Mouse (Mus musculus) hindbrain, embryonic 12.5 days (tissue): Measurements from ENCODE around the gene Ptprb. TPM values are rescaled to one million over a fixed set of nuclear protein-coding genes. Genes with fewer than 3 reads are reported as not detected.

Source experiments
- ATAC-seq: fragments of 200-750 bp; cut with Nextera tagmentation; 2 replicates; pipeline ENCODE4 v1.8.0; 2017; ENCODE audit warnings: moderate TSS enrichment; ENCODE audit not compliant: low FRiP score
- H3K27ac ChIP-seq: fragments of 300-500 bp; sonication (generic); 2 replicates; pipeline ENCODE4 v1.5.1; 2016; ENCODE audit warnings: mild to moderate bottlenecking
- H3K27me3 ChIP-seq: fragments of 300-500 bp; sonication (generic); 2 replicates; pipeline ENCODE4 v1.6.1; 2016; ENCODE audit warnings: mild to moderate bottlenecking
- H3K36me3 ChIP-seq: fragments of 300-500 bp; sonication (generic); 2 replicates; pipeline ENCODE4 v1.6.1; 2016; ENCODE audit warnings: mild to moderate bottlenecking
- H3K4me1 ChIP-seq: fragments of 300-500 bp; sonication (generic); 2 replicates; pipeline ENCODE4 v1.6.1; 2016
- H3K4me2 ChIP-seq: fragments of 300-500 bp; sonication (generic); replicated peaks from 2 replicates; pipeline ENCODE4 v1.6.1; 2016; ENCODE audit warnings: mild to moderate bottlenecking
- H3K4me3 ChIP-seq: fragments of 300-500 bp; sonication (generic); 2 replicates; pipeline ENCODE4 v1.5.1; 2016; ENCODE audit warnings: mild to moderate bottlenecking
- H3K9ac ChIP-seq: fragments of 300-500 bp; sonication (generic); 2 replicates; pipeline ENCODE4 v1.6.1; 2016; ENCODE audit warnings: mild to moderate bottlenecking, moderate library complexity
- H3K9me3 ChIP-seq: fragments of 300-500 bp; sonication (generic); replicated peaks from 2 replicates; pipeline ENCODE4 v1.6.1; 2016; ENCODE audit warnings: mild to moderate bottlenecking
- WGBS: fragments of 180-500 bp; shearing (Covaris S2); methylation state at CpG from one replicate; pipeline ENCODE4 v1.1.7; 2016; 5-methylcytosine and 5-hydroxymethylcytosine counted together
- polyA plus RNA-seq: library from polyadenylated mRNA; unstranded; fragments of >200 nt; fragmentation: Nextera tagmentation; extraction: Ambion mirVana; gene quantifications from 2 replicates; pipeline ENCODE4 v1.2.1, GENCODE M21; 2016

The Ptprb gene
- polyA plus RNA-seq, 1 experiment from 2014 or later = 3.6 TPM

DNA sequence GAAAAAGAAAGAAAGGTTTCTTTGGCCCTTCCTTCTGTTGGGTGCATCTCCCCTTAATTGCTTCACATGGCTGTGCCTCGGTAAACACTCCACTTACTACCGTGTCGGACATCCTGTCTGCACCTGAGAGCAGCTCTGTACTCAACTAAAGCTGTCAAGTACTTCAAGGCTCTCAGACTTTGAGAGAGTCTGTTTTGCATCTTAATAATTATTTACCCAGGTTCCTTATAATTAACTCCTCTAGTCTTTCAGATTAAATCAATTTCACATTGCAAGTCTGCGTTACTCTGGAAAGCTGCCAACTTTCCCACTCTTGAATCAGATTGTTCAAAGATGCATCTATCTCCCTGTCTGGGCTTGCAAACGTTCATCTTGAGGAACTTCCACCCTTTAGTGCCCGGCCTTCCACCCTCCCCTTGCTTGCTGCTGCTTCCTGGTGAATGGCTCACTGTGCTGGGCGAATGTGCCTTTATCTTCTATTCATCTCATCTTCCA is 111.1 kb downstream of the Ptprb start:
- Histone ChIP-seq H3K27me3 (no peaks in the 10 kb centered on the region), H3K9me3 (no peaks in the 10 kb centered on the region), H3K9ac (no peak overlapping the region), H3K4me3 (no peak overlapping the region), H3K27ac (no peak overlapping the region), H3K4me2 (no peak overlapping the region), H3K36me3 (no peaks in the 10 kb centered on the region), H3K4me1 (peaks cover 6% of the 10 kb centered on the region)
- ATAC-seq = no peak
- WGBS = 42% methylated on average over 7 of the region's 7 CpGs

GRCm38 (mm10) chr10:116388840-116389239 is 113.5 kb downstream of the Ptprb start:
- Histone ChIP-seq H3K4me2 (no peak overlapping the region), H3K27ac (no peak overlapping the region), H3K4me1 (0 out of 2 replicates have a peak, but pooled peaks cover 3% of the 10 kb centered on the region), H3K4me3 (no peak overlapping the region), H3K36me3 (no peaks in the 10 kb centered on the region), H3K9me3 (no peaks in the 10 kb centered on the region), H3K9ac (no peak overlapping the region), H3K27me3 (no peaks in the 10 kb centered on the region)
- no peak for ATAC-seq
- WGBS = 43% methylated on average over 6 of the region's 6 CpGs

GRCm38 (mm10) chr10:116393790-116394475 is 118.6 kb downstream of the Ptprb start:
- no peak overlapping the region for H3K27ac ChIP-seq
- 77% methylated on average over 9 of the region's 9 CpGs for WGBS
- peaks cover 4% of the 10 kb centered on the region; the same call in 1 of the 2 replicates for H3K4me1 ChIP-seq
- no peak overlapping the region for H3K4me2 ChIP-seq
- no peak overlapping the region for H3K4me3 ChIP-seq
- no peak for ATAC-seq
- 0 out of 2 replicates have a peak, but pooled peaks cover 3% of the 10 kb centered on the region for H3K27me3 ChIP-seq
- H3K36me3 ChIP-seq = no peaks in the 10 kb centered on the region
- no peaks in the 10 kb centered on the region for H3K9me3 ChIP-seq
- H3K9ac ChIP-seq = no peak overlapping the region

GRCm38 (mm10) chr10:116394585-116394984 is 119.3 kb downstream of the Ptprb start:
- Histone ChIP-seq H3K4me3 (no peak overlapping the region), H3K4me1 (peaks cover 3% of the 10 kb centered on the region; the same call in 1 of the 2 replicates), H3K9me3 (no peaks in the 10 kb centered on the region), H3K4me2 (no peak overlapping the region), H3K9ac (no peak overlapping the region), H3K36me3 (no peaks in the 10 kb centered on the region), H3K27me3 (0 out of 2 replicates have a peak, but pooled peaks cover 3% of the 10 kb centered on the region), H3K27ac (no peak overlapping the region)
- ATAC-seq = no peak
- WGBS = 48% methylated on average over 4 of the region's 4 CpGs

DNA sequence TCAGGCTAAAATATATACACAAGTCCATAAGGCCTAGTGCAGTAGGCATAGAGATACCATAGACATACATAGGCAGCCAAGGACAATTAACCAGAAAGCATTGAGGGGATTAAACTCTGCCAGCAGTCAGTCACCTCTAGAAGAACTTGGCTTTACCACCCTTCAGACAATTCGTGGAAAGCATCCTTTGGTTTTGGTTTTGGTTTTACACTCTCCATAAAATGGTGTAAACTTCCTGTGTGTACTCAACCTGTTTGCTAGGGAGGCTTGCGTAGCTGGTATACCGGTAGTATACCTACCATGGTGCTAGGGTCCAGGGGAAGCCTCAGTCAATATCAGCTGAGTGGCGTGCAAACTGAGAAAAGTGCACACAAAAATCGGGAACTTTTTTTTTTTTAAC is 121.0 kb downstream of the Ptprb start:
- H3K4me3 ChIP-seq = no peak overlapping the region
- H3K4me2 ChIP-seq = no peak overlapping the region
- no peak overlapping the region for H3K9ac ChIP-seq
- WGBS = 87% methylated on average over 5 of the region's 5 CpGs
- H3K27ac ChIP-seq = no peak overlapping the region
- H3K27me3 ChIP-seq = 0 out of 2 replicates have a peak, but pooled peaks cover 3% of the 10 kb centered on the region
- H3K9me3 ChIP-seq = no peaks in the 10 kb centered on the region
- ATAC-seq = no peak
- no peaks in the 10 kb centered on the region for H3K36me3 ChIP-seq
- peaks cover 3% of the 10 kb centered on the region; the same call in 1 of the 2 replicates for H3K4me1 ChIP-seq

DNA sequence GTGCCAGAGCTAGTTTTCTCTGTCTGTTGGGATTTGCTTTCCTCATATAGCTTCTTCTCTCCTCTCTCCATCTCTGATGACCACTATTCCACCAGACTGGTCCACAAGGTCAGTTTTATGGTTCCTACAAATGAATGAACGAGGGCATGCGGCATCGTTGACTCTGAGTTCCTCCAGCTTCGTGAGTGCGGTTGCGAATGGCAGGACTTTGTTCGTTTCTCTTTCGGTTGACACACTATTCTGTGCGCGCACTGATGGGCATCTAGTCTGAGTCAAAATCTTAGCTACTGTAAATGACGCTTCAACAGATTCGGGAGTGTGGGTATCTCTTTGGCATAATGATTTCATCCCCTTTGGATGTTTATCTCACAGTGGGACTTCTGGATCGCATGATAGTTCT is 121.6 kb downstream of the Ptprb start:
- Histone ChIP-seq H3K4me2 (no peak overlapping the region), H3K27me3 (0 out of 2 replicates have a peak, but pooled peaks cover 3% of the 10 kb centered on the region), H3K9ac (no peak overlapping the region), H3K9me3 (no peaks in the 10 kb centered on the region), H3K36me3 (no peaks in the 10 kb centered on the region), H3K4me1 (peaks cover 3% of the 10 kb centered on the region; the same call in 1 of the 2 replicates), H3K27ac (no peak overlapping the region), H3K4me3 (no peak overlapping the region)
- 89% methylated on average over 13 of the region's 13 CpGs for WGBS
- no peak for ATAC-seq

GRCm38 (mm10) chr10:116397573-116397972 is 122.2 kb downstream of the Ptprb start:
- no peak overlapping the region for H3K9ac ChIP-seq
- H3K4me3 ChIP-seq = peak overlapping the region; percentile 6; the same call in 1 of the 2 replicates
- WGBS = 30% methylated on average over 14 of the region's 14 CpGs

GRCm38 (mm10) chr10:116397973-116398372 is 122.7 kb downstream of the Ptprb start:
- Histone ChIP-seq H3K4me2 (peak overlapping the region; percentile 35; the same call in 1 of the 2 replicates), H3K27me3 (0 out of 2 replicates have a peak, but pooled peaks cover 3% of the 10 kb centered on the region), H3K9me3 (no peaks in the 10 kb centered on the region), H3K4me1 (peaks cover 3% of the 10 kb centered on the region; the same call in 1 of the 2 replicates), H3K27ac (no peak overlapping the region), H3K4me3 (peak overlapping the region; percentile 6; the same call in 1 of the 2 replicates), H3K9ac (no peak overlapping the region), H3K36me3 (no peaks in the 10 kb centered on the region)
- no peak for ATAC-seq
- WGBS = 53% methylated on average over 12 of the region's 12 CpGs

More at GRCm38 (mm10) chr10:116397573-116397972, 122.2 kb downstream of the Ptprb start:
- Histone ChIP-seq H3K36me3 (no peaks in the 10 kb centered on the region), H3K9me3 (no peaks in the 10 kb centered on the region), H3K4me2 (peak overlapping the region; percentile 35; the same call in 1 of the 2 replicates), H3K27ac (no peak overlapping the region), H3K4me1 (peaks cover 3% of the 10 kb centered on the region; the same call in 1 of the 2 replicates), H3K27me3 (0 out of 2 replicates have a peak, but pooled peaks cover 3% of the 10 kb centered on the region)
- ATAC-seq = no peak

GRCm38 (mm10) chr10:116402742-116403425 is 127.6 kb downstream of the Ptprb start:
- Histone ChIP-seq H3K27me3 (no peaks in the 10 kb centered on the region), H3K9me3 (no peaks in the 10 kb centered on the region), H3K4me1 (peaks cover 4% of the 10 kb centered on the region; the same call in 1 of the 2 replicates), H3K36me3 (no peaks in the 10 kb centered on the region), H3K27ac (no peak overlapping the region), H3K4me2 (no peak overlapping the region), H3K9ac (no peak overlapping the region), H3K4me3 (no peak overlapping the region)
- no peak for ATAC-seq
- 91% methylated on average over 6 of the region's 6 CpGs for WGBS

- H3K4me2 ChIP-seq = no peak overlapping the region
- no peak overlapping the region for H3K4me3 ChIP-seq
- H3K27ac ChIP-seq = no peak overlapping the region
- 74% methylated on average over 4 of the region's 4 CpGs for WGBS
- no peaks in the 10 kb centered on the region for H3K27me3 ChIP-seq
- no peaks in the 10 kb centered on the region for H3K9me3 ChIP-seq
- ATAC-seq = no peak
- no peak overlapping the region for H3K9ac ChIP-seq
- peaks cover 6% of the 10 kb centered on the region; the same call in 1 of the 2 replicates for H3K4me1 ChIP-seq
- no peaks in the 10 kb centered on the region for H3K36me3 ChIP-seq
Measured at GRCm38 (mm10) chr10:116403679-116404078, 128.4 kb downstream of the Ptprb start.

- Histone ChIP-seq H3K4me2 (no peak overlapping the region), H3K27me3 (no peaks in the 10 kb centered on the region), H3K36me3 (no peaks in the 10 kb centered on the region), H3K4me1 (peaks cover 6% of the 10 kb centered on the region; the same call in 1 of the 2 replicates), H3K4me3 (no peak overlapping the region), H3K9me3 (no peaks in the 10 kb centered on the region), H3K9ac (no peak overlapping the region), H3K27ac (no peak overlapping the region)
- ATAC-seq = no peak
- 92% methylated on average over 6 of the region's 6 CpGs for WGBS
Measured at GRCm38 (mm10) chr10:116405011-116405410, 129.7 kb downstream of the Ptprb start.

GRCm38 (mm10) chr10:116407684-116408359 is 132.5 kb downstream of the Ptprb start:
- Histone ChIP-seq H3K9ac (no peak overlapping the region), H3K27me3 (no peaks in the 10 kb centered on the region), H3K4me1 (peaks cover 6% of the 10 kb centered on the region; the same call in 1 of the 2 replicates), H3K36me3 (no peaks in the 10 kb centered on the region), H3K9me3 (no peaks in the 10 kb centered on the region), H3K4me2 (no peak overlapping the region), H3K27ac (no peak overlapping the region), H3K4me3 (no peak overlapping the region)
- 54% methylated on average over 19 of the region's 19 CpGs for WGBS
- ATAC-seq = no peak
